Mouse (Mus musculus) heart, postnatal 4 days (tissue): Measurements from ENCODE around the gene Tmem262. TPM values are rescaled to one million over a fixed set of nuclear protein-coding genes. Genes with fewer than 3 reads are reported as not detected.

Source experiments
- DNase-seq: peaks from one replicate; pipeline ENCODE4 v3.0.0; 2021
- total RNA-seq, 2 experiments: library from RNA; stranded (reverse); gene quantifications; 2 replicates each; pipeline ENCODE4 v1.2.3; 2021

Gene Tmem262
- total RNA-seq, 2 experiments from 2014 or later: not detected

GRCm38 (mm10) chr19:6061021-6061533, 18.8 kb upstream of the Tmem262 start, which contains the start of gene Znhit2:
TSS of gene Znhit2 (plus strand) at chr19:6061192.
- peak; percentile 94 for DNase-seq

- DNase-seq: peak; percentile 49
These were observed 18.1 kb upstream of the Tmem262 start for GRCm38 (mm10) chr19:6061641-6062302.

DNA sequence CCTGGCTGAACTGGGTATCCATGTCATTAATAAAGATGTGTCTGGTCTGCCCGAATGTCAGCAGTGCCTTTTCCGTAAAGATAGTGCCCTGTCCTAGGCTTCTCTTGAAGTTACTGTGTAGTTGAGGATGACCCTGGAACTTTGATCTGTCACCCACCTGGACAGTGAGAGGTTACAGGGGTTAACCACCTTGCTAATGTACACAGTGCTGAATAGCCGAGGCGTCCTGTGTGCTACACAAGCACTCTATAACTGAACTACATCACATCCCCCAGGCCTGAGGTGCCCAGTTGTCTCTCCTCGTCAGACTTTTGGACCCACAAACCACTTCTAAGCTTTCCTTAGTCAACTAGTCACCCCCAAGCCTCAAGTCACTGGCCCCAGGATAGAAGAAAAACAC, 17.4 kb upstream of the Tmem262 start:
- no peak for DNase-seq

DNA sequence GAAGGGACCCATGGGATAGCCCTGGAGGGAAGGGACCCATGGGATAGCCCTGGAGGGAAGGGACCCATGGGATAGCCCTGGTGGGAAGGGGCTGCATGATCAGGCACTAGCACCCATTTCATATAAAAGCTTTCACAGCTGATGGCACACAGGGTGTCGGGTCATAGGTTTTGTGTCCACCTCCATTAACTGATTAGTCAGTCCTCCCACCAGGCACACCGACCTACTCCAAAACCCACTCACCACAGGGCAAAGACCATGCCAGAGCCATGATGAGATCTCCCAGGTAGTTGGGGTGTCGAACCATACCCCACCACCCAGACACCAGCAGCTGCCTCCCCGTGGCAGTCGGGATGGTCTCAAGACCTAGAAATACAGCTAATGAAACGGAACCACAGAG, 16.8 kb upstream of the Tmem262 start:
- no peak for DNase-seq

DNA sequence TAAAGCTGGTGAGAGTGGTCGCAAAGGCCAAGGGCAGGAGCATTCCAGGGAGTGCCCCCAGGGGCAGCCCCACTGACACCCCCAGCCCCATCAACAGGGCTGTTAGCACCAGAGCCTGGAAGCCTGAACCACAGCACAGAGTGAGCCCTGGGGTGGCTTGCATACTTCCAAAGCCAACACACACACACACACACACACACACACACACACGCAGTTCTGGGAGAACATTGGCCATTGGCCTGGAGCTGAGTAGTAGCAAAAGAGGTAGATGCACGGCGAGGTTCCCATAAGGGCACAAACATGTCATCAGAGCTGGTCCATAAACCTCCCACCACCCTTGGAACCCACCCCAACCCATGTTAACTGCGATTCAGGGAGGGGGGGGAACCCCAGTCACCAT, 13.3 kb upstream of the Tmem262 start:
- no peak for DNase-seq

- peak; percentile 86 for DNase-seq
These were observed 12.7 kb upstream of the Tmem262 start for GRCm38 (mm10) chr19:6067011-6067723.

GRCm38 (mm10) chr19:6067724-6068415, 12.0 kb upstream of the Tmem262 start, which contains the start of gene Tm7sf2:
TSS of gene Tm7sf2 (minus strand) at chr19:6068373.
- DNase-seq: peak; percentile 91

GRCm38 (mm10) chr19:6068951-6069350, 10.9 kb upstream of the Tmem262 start:
- no peak for DNase-seq

- DNase-seq: no peak
These were observed 10.0 kb upstream of the Tmem262 start for GRCm38 (mm10) chr19:6069851-6070250.

DNA sequence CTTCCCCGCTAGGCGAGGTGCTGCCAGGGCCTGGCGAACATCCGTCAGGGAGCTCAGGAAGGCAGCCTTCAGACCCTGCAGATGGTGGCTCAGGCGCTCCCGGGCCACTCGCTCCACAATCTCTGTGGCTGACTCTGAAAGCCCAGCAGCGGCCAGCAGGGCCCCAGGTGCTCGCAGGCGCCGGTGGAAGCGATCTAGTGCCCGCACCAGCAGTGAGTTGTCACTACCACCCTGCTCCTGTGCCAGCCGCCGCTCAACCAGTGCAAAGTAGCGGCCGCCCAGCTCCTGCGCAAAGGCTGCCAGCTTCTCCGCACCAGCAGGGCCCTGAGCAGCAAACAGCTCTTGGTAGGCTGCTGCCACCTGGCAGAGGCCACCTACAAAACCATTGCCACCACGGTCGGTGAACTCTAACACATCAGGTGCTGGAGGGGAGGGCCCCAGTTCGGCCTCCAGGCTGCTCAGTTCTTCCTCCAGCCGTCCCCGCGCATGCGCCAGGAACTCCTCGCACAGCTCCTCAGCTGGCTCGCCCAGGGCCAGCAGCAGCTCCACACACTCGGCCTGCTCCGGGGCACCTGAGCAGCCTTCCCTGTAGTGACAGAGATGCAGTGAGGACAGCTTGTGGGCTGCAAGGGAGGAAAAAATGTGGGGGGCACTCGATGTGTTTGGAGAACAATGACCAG, 9.1 kb upstream of the Tmem262 start:
- no peak for DNase-seq

- no peak for DNase-seq
These were observed 8.6 kb upstream of the Tmem262 start for GRCm38 (mm10) chr19:6071261-6071660.

DNA sequence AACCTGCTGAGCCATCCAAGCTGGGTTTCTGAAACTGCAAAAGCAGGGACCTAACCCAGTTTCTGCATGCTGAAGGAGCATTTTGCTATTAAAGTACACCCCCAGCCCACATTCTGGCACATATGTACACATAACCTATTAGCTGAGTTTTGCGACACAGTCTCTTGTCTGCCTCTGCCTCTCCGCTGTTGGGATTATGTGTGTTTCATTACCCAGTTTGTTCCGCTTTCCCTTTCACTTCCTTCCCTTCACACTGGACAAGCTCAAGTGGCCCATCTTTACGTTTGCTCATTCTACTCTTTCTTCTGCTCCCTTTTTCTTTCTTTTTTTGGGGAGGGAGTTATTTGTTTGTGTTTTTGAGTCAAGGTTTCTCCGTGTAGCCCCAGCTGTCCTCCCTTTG, 5.9 kb upstream of the Tmem262 start:
- DNase-seq: no peak

- peak; percentile 90 for DNase-seq
These were observed 3.1 kb upstream of the Tmem262 start, which contains the start of gene Vps51 for GRCm38 (mm10) chr19:6076564-6077393. TSS of gene Vps51 (minus strand) at chr19:6077231.

DNA sequence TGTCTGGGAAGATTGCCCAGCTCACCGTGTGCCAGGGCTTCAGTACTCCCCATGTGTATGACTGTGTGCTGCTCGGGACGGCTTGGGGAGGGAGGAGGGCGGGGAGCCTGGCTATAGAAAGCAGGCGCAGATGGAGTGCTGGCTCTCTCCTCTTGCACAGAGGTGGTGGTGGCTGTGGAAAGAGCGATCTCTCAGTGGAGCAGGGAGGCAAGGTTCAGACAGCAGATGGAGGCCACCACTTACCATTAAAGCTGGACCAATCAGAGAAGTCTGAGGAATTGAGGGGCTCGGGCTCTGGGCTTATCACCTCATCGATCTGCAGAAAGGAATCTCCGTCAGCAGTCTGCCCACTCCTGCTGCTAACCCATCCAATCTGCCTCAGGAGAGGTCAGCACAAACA, 2.3 kb downstream of the Tmem262 start, which contains the start of gene Gm28374:
Gene Gm28374, minus strand, starts transcription at position 101 of the 400 bp plus-strand sequence.
- DNase-seq: no peak

DNA sequence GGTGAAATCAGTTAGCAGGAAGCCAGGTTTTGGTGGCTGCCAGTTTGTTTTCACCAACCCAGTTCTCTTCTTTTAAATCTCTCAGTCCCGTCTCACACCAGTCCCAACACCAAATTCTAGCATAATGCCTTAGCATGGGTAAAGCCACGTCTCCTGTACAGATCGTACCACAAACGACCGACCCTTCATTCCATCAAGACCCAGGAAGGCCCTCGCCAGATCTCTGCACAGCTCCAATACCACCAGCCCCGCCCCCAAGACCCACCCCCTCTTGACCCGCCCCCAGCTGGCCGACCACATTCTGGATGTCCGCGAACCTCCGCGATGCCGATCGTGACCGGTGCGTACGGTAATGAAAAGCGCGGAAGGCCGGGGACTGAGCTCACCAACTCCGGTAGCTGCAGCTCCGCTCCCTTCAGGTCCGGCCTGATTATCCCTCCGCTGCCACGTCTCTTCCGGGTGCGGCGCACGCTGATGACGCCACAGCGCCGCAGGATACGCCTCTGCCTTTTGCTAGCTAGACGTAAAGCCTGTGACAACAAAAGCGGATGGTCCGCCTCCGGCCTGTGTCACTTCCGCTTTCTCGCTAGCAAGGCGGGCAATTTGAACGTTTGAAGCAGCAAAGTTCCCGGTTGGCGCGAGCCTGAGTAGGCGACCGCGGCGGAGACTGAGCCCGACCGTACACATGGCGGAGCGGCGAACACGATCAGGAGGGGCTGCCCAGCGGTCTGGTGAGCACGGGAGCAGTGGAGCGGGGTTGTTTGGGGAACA, 4.8 kb downstream of the Tmem262 start, which contains the start of the genes Zfpl1 and Cdca5:
Gene Zfpl1, minus strand, starts transcription at position 479 of the 771 bp plus-strand sequence.
Gene Cdca5, plus strand, starts transcription at position 506 of the 771 bp plus-strand sequence.
- DNase-seq: peak; percentile 96

GRCm38 (mm10) chr19:6085417-6085879, 5.6 kb downstream of the Tmem262 start:
- peak; percentile 58 for DNase-seq

DNA sequence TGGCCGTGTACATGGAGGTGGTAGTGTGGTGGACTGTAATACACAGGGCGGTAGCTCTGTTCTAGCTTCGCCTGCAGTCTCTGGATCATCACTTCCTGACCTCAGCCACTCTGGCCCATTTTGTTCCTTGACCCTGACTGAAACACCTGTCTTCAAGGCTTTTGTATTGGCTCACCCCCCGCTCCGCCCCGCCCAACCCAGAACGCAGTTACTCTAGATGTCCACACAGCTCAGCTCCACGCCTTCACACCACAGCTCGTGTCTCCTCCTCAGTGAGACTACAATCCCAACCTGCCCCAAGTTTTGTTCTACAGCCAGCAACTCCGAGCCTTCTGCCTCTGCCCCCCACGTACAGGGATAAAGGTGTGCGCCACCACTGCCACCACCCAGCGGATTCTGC, 9.0 kb downstream of the Tmem262 start:
- no peak for DNase-seq

DNA sequence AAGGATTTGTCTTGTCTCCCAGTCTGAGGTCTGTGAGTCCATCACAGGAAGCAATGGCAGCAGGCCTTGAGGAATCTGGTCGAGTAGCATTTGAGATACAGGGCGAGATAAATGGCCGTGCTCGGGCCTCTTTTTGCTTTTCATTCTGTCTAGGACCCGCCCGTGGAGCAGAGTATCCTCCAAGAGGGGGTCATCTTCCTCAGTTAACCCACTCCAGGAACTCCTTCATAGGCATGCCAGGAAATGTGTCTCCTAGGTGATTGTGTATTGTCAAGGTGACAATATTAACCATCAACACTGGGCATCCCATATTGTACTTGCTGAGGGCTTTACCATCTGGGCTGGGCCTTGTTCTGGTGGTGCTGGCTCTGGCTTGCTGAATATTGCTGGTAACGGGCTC, 14.3 kb downstream of the Tmem262 start, which contains the start of gene AC131692.1:
Gene AC131692.1, plus strand, starts transcription at position 301 of the 400 bp plus-strand sequence.
- DNase-seq: no peak

DNA sequence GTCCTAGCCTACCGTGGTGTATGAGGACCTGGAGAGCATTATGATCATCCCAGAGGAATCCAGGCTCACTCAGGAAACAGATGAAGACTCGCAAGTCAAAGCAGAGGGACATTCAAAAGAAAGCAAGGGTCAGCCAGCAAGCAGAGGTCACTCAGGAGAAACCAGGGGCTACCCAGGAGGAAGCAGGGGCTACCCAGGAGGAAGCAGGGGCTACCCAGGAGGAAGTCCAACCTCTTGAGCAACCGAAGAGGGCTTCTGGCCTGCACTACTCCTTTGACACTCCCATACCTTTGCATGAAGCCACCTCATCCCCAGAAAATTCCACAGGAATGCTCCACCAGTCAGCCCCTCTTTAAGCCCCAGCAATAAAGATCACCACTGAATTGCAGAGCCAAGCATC, 18.0 kb downstream of the Tmem262 start:
- no peak for DNase-seq

DNA sequence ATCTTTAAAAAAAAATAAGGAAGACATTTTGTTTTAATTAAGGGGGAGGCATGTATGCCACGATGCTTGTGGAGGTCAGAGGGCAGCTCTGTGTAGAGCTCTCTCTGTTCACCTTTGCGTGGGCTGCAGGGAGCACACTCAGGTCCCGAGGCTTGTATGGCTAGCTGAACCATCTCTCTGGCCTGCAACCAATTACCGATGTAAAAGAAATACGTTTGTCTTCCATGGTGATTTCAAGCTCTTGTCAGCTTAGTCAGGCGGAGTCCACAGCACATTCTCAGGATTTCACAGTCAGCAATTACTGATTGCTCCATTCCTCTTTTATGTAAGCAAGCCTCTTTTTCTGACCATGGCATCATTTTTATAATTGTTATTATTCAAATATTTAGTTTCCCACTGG, 21.4 kb downstream of the Tmem262 start:
- DNase-seq: no peak
